Mouse (Mus musculus): ENCODE measurements at regions not wholly inside any gene's neighbourhood (a gene's known extent, or its start where the extent isn't known, plus 50 kb on each side); places are given as distances from the start of the nearest gene placed in this dataset. TPM values are rescaled to one million over a fixed set of nuclear protein-coding genes. Genes with fewer than 3 reads are reported as not detected.

- no peak overlapping the region for H3K4me2 ChIP-seq (ENCODE audit: low read depth, low read length)
- no peak overlapping the region for H3K9ac ChIP-seq (ENCODE audit: low read length)
- 90% methylated on average over 7 of the region's 7 CpGs for WGBS
- H3K27ac ChIP-seq (ENCODE audit: low read length) = no peak overlapping the region
- no peaks in the 10 kb centered on the region for H3K27me3 ChIP-seq (ENCODE audit: control insufficient read depth, insufficient read depth, low read depth, low read length)
- no peaks in the 10 kb centered on the region for H3K36me3 ChIP-seq (ENCODE audit: control insufficient read depth, insufficient read depth, low read length)
- no peaks in the 10 kb centered on the region for H3K4me1 ChIP-seq (replicated peaks; ENCODE audit: control insufficient read depth, insufficient read depth, low read length)
- no peak overlapping the region for H3K4me3 ChIP-seq (ENCODE audit: low read length)
- H3K9me3 ChIP-seq (ENCODE audit: control insufficient read depth, low read length) = no peaks in the 10 kb centered on the region
- ATAC-seq (ENCODE audit: low read depth) = no peak
Observed at GRCm38 (mm10) chr14:100351004-100351403, 66.5 kb upstream of the Klf12 start.

DNA sequence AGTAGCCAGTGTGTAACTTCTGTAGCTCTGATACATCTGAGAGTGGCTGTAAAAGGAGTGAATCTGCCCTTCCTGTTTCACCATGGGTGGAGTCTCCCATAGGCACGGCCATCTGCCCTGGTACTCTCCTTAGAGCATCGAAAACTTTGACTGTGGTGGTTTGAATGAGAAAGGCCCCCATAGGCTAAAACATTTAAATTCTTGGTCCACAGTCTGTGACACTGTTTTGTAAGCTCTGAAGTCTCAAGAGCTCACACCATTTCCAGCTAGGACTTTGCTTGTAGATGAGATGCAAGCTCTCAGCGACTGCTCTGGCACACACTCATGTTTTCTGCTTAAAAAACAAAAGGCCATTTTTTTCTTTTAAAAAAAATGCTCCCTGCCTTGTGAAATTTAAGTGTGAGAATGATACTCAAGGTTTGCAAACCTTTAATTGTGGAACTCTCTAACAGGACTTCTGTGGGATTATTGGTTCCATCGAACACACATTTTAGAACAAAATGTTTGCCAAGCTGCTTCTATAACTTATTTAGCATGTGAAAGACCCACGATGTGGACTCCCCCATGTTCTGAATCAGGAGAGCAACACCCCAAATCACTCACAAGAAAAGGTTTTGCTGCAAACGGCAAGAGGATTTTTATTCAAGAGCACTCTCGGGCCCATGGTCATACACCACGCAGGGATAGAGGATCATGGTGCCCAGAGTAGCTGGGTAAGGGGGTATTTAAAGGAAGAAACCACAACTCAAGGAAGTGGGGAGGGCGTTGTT lies 65.7 kb upstream of the Klf12 start:
- 86% methylated on average over 9 of the region's 9 CpGs for WGBS
- Histone ChIP-seq H3K36me3 (ENCODE audit: control insufficient read depth, insufficient read depth, low read length) (no peaks in the 10 kb centered on the region), H3K4me2 (ENCODE audit: low read depth, low read length) (no peak overlapping the region), H3K4me1 (replicated peaks; ENCODE audit: control insufficient read depth, insufficient read depth, low read length) (no peaks in the 10 kb centered on the region), H3K9ac (ENCODE audit: low read length) (no peak overlapping the region), H3K27ac (ENCODE audit: low read length) (no peak overlapping the region), H3K27me3 (ENCODE audit: control insufficient read depth, insufficient read depth, low read depth, low read length) (no peaks in the 10 kb centered on the region), H3K4me3 (ENCODE audit: low read length) (no peak overlapping the region), H3K9me3 (ENCODE audit: control insufficient read depth, low read length) (no peaks in the 10 kb centered on the region)
- no peak for ATAC-seq (ENCODE audit: low read depth)

- Histone ChIP-seq H3K4me3 (ENCODE audit: low read length) (no peak overlapping the region), H3K9me3 (ENCODE audit: control insufficient read depth, low read length) (no peaks in the 10 kb centered on the region), H3K9ac (ENCODE audit: low read length) (no peak overlapping the region), H3K4me1 (replicated peaks; ENCODE audit: control insufficient read depth, insufficient read depth, low read length) (no peaks in the 10 kb centered on the region), H3K27me3 (ENCODE audit: control insufficient read depth, insufficient read depth, low read depth, low read length) (no peaks in the 10 kb centered on the region), H3K27ac (ENCODE audit: low read length) (no peak overlapping the region), H3K36me3 (ENCODE audit: control insufficient read depth, insufficient read depth, low read length) (no peaks in the 10 kb centered on the region), H3K4me2 (ENCODE audit: low read depth, low read length) (no peak overlapping the region)
- 82% methylated on average over 4 of the region's 4 CpGs for WGBS
- ATAC-seq (ENCODE audit: low read depth) = no peak
Observed at GRCm38 (mm10) chr14:100348336-100349164, 64.1 kb upstream of the Klf12 start.

GRCm38 (mm10) chr14:100336926-100337325 lies 52.4 kb upstream of the Klf12 start:
- Histone ChIP-seq H3K27me3 (ENCODE audit: control insufficient read depth, insufficient read depth, low read depth, low read length) (no peaks in the 10 kb centered on the region), H3K4me3 (ENCODE audit: low read length) (no peak overlapping the region), H3K36me3 (ENCODE audit: control insufficient read depth, insufficient read depth, low read length) (no peaks in the 10 kb centered on the region), H3K4me2 (ENCODE audit: low read depth, low read length) (no peak overlapping the region), H3K9ac (ENCODE audit: low read length) (no peak overlapping the region), H3K4me1 (replicated peaks; ENCODE audit: control insufficient read depth, insufficient read depth, low read length) (no peaks in the 10 kb centered on the region), H3K9me3 (ENCODE audit: control insufficient read depth, low read length) (no peaks in the 10 kb centered on the region), H3K27ac (ENCODE audit: low read length) (no peak overlapping the region)
- WGBS = 83% methylated on average over 4 of the region's 4 CpGs
- ATAC-seq (ENCODE audit: low read depth) = no peak

Small RNA genes in the stretch of these regions (microRNA-seq; reads per million reads assigned to microRNA genes)
- not detected for gene Gm22401
